Mouse (Mus musculus): ENCODE results near the gene Zfp148.

GRCm38 (mm10) chr16:33455263-33455910 lies 74.8 kb downstream of the Zfp148 start:
- TF ChIP-seq MYOG (IDR thresholded peaks at IDR 0.05; ENCODE audit: control insufficient read depth, extremely low read depth, insufficient read length) (no peak), CTCF (IDR thresholded peaks at IDR 0.05; ENCODE audit: control insufficient read depth, insufficient read depth, insufficient read length) (no peak), USF1 (IDR thresholded peaks at IDR 0.05; ENCODE audit: low read depth) (no peak)
